Mouse (Mus musculus): Measurements from ENCODE around the gene Qrsl1.
"Not testable (repeated sequence)": the region's sequence is repeated elsewhere in the genome, so short reads cannot be mapped to it uniquely, and the experiment has no call there.

Gene Qrsl1

GRCm38 (mm10) chr10:43901578-43902194 is at the start of gene Qrsl1, which contains the start of gene Rtn4ip1:
Gene Qrsl1, minus strand, starts transcription at chr10:43901745.
Gene Rtn4ip1, plus strand, starts transcription at chr10:43901807.
- DNase-seq = peak; percentile 92

GRCm38 (mm10) chr10:43945435-43945834 is 43.9 kb upstream of the Qrsl1 start:
- DNase-seq = no peak

- DNase-seq = no peak
These were observed 42.2 kb upstream of the Qrsl1 start for GRCm38 (mm10) chr10:43943736-43944135.

GRCm38 (mm10) chr10:43939136-43939662 is 37.7 kb upstream of the Qrsl1 start:
- no peak for DNase-seq

GRCm38 (mm10) chr10:43928596-43928995 is 27.1 kb upstream of the Qrsl1 start:
- DNase-seq = no peak

- no peak for DNase-seq
These were observed 26.2 kb upstream of the Qrsl1 start for GRCm38 (mm10) chr10:43927736-43928135.

GRCm38 (mm10) chr10:43925776-43926175 is 24.2 kb upstream of the Qrsl1 start:
- DNase-seq = not testable (repeated sequence)

GRCm38 (mm10) chr10:43923096-43923495 is 21.6 kb upstream of the Qrsl1 start:
- DNase-seq = no peak

- peak; percentile 82 to 86 for DNase-seq
These were observed 17.4 kb upstream of the Qrsl1 start for GRCm38 (mm10) chr10:43918696-43919608.

GRCm38 (mm10) chr10:43916737-43917136 is 15.2 kb upstream of the Qrsl1 start:
- DNase-seq = no peak

GRCm38 (mm10) chr10:43916181-43916580 is 14.6 kb upstream of the Qrsl1 start:
- no peak for DNase-seq

- no peak for DNase-seq
These were observed 10.7 kb upstream of the Qrsl1 start for GRCm38 (mm10) chr10:43912236-43912635.

GRCm38 (mm10) chr10:43910873-43911142 is 9.3 kb upstream of the Qrsl1 start:
- DNase-seq = no peak

- no peak for DNase-seq
These were observed 8.7 kb upstream of the Qrsl1 start for GRCm38 (mm10) chr10:43910032-43910872.

GRCm38 (mm10) chr10:43904569-43904968 is 3.0 kb upstream of the Qrsl1 start:
- DNase-seq = no peak

- no peak for DNase-seq
These were observed 518 bp downstream of the Qrsl1 start for GRCm38 (mm10) chr10:43900883-43901570.

GRCm38 (mm10) chr10:43898276-43898675 is 3.3 kb downstream of the Qrsl1 start:
- DNase-seq = no peak

- no peak for DNase-seq
These were observed 5.5 kb downstream of the Qrsl1 start for GRCm38 (mm10) chr10:43896065-43896464.

- no peak for DNase-seq
These were observed 8.6 kb downstream of the Qrsl1 start for GRCm38 (mm10) chr10:43892971-43893370.

- no peak for DNase-seq
These were observed 12.6 kb downstream of the Qrsl1 start for GRCm38 (mm10) chr10:43888976-43889375.

GRCm38 (mm10) chr10:43887676-43888075 is 13.9 kb downstream of the Qrsl1 start:
- no peak for DNase-seq

GRCm38 (mm10) chr10:43871458-43871857 is 30.1 kb downstream of the Qrsl1 start:
- no peak for DNase-seq
